Mouse (Mus musculus) intestine, embryonic 14.5 days (tissue): ENCODE results near the gene Naaladl2. TPM values are rescaled to one million over a fixed set of nuclear protein-coding genes. Genes with fewer than 3 reads are reported as not detected.

ENCODE experiments used
- ATAC-seq: fragments of 200-750 bp; cut with Nextera tagmentation; replicated peaks from 2 replicates; pipeline ENCODE4 v1.8.0; 2017; ENCODE audit warnings: low read depth, moderate number of reproducible peaks, moderate TSS enrichment, moderate library complexity; ENCODE audit not compliant: low FRiP score, low TSS enrichment
- DNase-seq: peaks from one replicate; pipeline ENCODE4 v3.0.0-alpha.2; 2018; ENCODE audit warnings: low spot score
- H3K27ac ChIP-seq: fragments of 300-500 bp; sonication (generic); 2 replicates; pipeline ENCODE4 v1.5.1; 2014; ENCODE audit warnings: low read depth, mild to moderate bottlenecking, control low read depth
- H3K27me3 ChIP-seq: fragments of 300-500 bp; sonication (generic); replicated peaks from 2 replicates; pipeline ENCODE4 v1.6.1; 2014; ENCODE audit warnings: low read length, control low read depth; ENCODE audit not compliant: control insufficient read depth, insufficient read depth
- H3K36me3 ChIP-seq: fragments of 300-500 bp; sonication (generic); 2 replicates; pipeline ENCODE4 v1.6.1; 2014; ENCODE audit warnings: low read length, control low read depth; ENCODE audit not compliant: control insufficient read depth, insufficient read depth
- H3K4me1 ChIP-seq: fragments of 300-500 bp; sonication (generic); replicated peaks from 2 replicates; pipeline ENCODE4 v1.6.1; 2014; ENCODE audit warnings: low read length, control low read depth, mixed read lengths; ENCODE audit not compliant: control insufficient read depth, insufficient read depth
- H3K4me2 ChIP-seq: fragments of 300-500 bp; sonication (generic); 2 replicates; pipeline ENCODE4 v1.6.1; 2014; ENCODE audit warnings: low read length
- H3K4me3 ChIP-seq: fragments of 300-500 bp; sonication (generic); 2 replicates; pipeline ENCODE4 v1.5.1; 2014; ENCODE audit warnings: low read depth, low read length, control low read depth, mixed read lengths
- H3K9ac ChIP-seq: fragments of 300-500 bp; sonication (generic); 2 replicates; pipeline ENCODE4 v1.6.1; 2014; ENCODE audit warnings: mild to moderate bottlenecking, low read length
- H3K9me3 ChIP-seq: fragments of 300-500 bp; sonication (generic); 2 replicates; pipeline ENCODE4 v1.6.1; 2016; ENCODE audit warnings: low read length, control low read depth; ENCODE audit not compliant: control insufficient read depth
- WGBS: fragments of 180-500 bp; shearing (Covaris S2); extraction: QIAGEN DNeasy Blood & Tissue Kit; methylation state at CpG from one replicate; pipeline ENCODE4 v1.1.7; 2014; 5-methylcytosine and 5-hydroxymethylcytosine counted together
- polyA plus RNA-seq: library from polyadenylated mRNA; unstranded; fragments of >200 nt; fragmentation: Nextera tagmentation; extraction: Ambion mirVana; gene quantifications from 2 replicates; pipeline ENCODE4 v1.2.1, GENCODE M21; 2014

The Naaladl2 gene
- polyA plus RNA-seq, 1 experiment from 2014 or later, result 2.5 TPM

GRCm38 (mm10) chr3:24905425-24905960, 238.6 kb downstream of the Naaladl2 start:
- WGBS, result 72% methylated on average over 3 of the region's 3 CpGs
- Histone ChIP-seq H3K36me3 (no peaks in the 10 kb centered on the region), H3K27me3 (no peaks in the 10 kb centered on the region), H3K4me2 (no peak overlapping the region), H3K9me3 (no peaks in the 10 kb centered on the region), H3K27ac (no peak overlapping the region), H3K4me3 (no peak overlapping the region), H3K9ac (no peak overlapping the region), H3K4me1 (no peaks in the 10 kb centered on the region)
- DNase-seq (no peak), ATAC-seq (no peak)

GRCm38 (mm10) chr3:24888801-24889200, 255.3 kb downstream of the Naaladl2 start:
- no peak overlapping the region for H3K4me3 ChIP-seq
- no peaks in the 10 kb centered on the region for H3K27me3 ChIP-seq
- WGBS, result 88% methylated on average over 3 of the region's 3 CpGs
- ATAC-seq (no peak), DNase-seq (no peak)
- H3K4me2 ChIP-seq, result no peak overlapping the region
- H3K9ac ChIP-seq, result no peak overlapping the region
- no peak overlapping the region for H3K27ac ChIP-seq
- H3K36me3 ChIP-seq, result no peaks in the 10 kb centered on the region
- no peaks in the 10 kb centered on the region for H3K4me1 ChIP-seq
- no peaks in the 10 kb centered on the region for H3K9me3 ChIP-seq

- WGBS, result 77% methylated on average over 1 of the region's 1 CpGs
- no peak for ATAC-seq
Observed at GRCm38 (mm10) chr3:24872254-24872653, 271.8 kb downstream of the Naaladl2 start.

GRCm38 (mm10) chr3:24852936-24853335, 291.1 kb downstream of the Naaladl2 start:
- no peak for ATAC-seq
- H3K9ac ChIP-seq, result no peak overlapping the region
- DNase-seq, result no peak
- no peak overlapping the region for H3K27ac ChIP-seq
- no peak overlapping the region for H3K4me2 ChIP-seq
- no peaks in the 10 kb centered on the region for H3K4me1 ChIP-seq
- no peaks in the 10 kb centered on the region for H3K9me3 ChIP-seq
- H3K27me3 ChIP-seq, result no peaks in the 10 kb centered on the region
- H3K4me3 ChIP-seq, result no peak overlapping the region
- no peaks in the 10 kb centered on the region for H3K36me3 ChIP-seq
- WGBS, result 83% methylated on average over 2 of the region's 2 CpGs

More at GRCm38 (mm10) chr3:24872254-24872653, 271.8 kb downstream of the Naaladl2 start:
- Histone ChIP-seq H3K4me2 (no peak overlapping the region), H3K27me3 (no peaks in the 10 kb centered on the region), H3K36me3 (no peaks in the 10 kb centered on the region), H3K4me1 (no peaks in the 10 kb centered on the region), H3K27ac (no peak overlapping the region), H3K4me3 (no peak overlapping the region), H3K9ac (no peak overlapping the region), H3K9me3 (no peaks in the 10 kb centered on the region)
- DNase-seq, result no peak

GRCm38 (mm10) chr3:24796739-24797138, 347.3 kb downstream of the Naaladl2 start:
- no peak overlapping the region for H3K4me3 ChIP-seq
- H3K27ac ChIP-seq, result no peak overlapping the region
- H3K9ac ChIP-seq, result no peak overlapping the region
- H3K27me3 ChIP-seq, result no peaks in the 10 kb centered on the region
- DNase-seq, result no peak
- H3K9me3 ChIP-seq, result no peaks in the 10 kb centered on the region
- no peak for ATAC-seq
- H3K36me3 ChIP-seq, result no peaks in the 10 kb centered on the region
- H3K4me2 ChIP-seq, result no peak overlapping the region
- H3K4me1 ChIP-seq, result no peaks in the 10 kb centered on the region
- 44% methylated on average over 2 of the region's 2 CpGs for WGBS

GRCm38 (mm10) chr3:24787451-24788148, 356.5 kb downstream of the Naaladl2 start:
- 86% methylated on average over 1 of the region's 1 CpGs for WGBS
- Histone ChIP-seq H3K36me3 (no peaks in the 10 kb centered on the region), H3K27me3 (no peaks in the 10 kb centered on the region), H3K4me1 (no peaks in the 10 kb centered on the region), H3K27ac (no peak overlapping the region), H3K4me2 (no peak overlapping the region), H3K4me3 (no peak overlapping the region), H3K9ac (no peak overlapping the region), H3K9me3 (no peaks in the 10 kb centered on the region)
- ATAC-seq (no peak), DNase-seq (no peak)

- no peak overlapping the region for H3K4me3 ChIP-seq
- peak; percentile 29; the same call in 1 of the 2 replicates for ATAC-seq
- H3K9me3 ChIP-seq, result no peaks in the 10 kb centered on the region
- no peaks in the 10 kb centered on the region for H3K36me3 ChIP-seq
- H3K27me3 ChIP-seq, result no peaks in the 10 kb centered on the region
- 93% methylated on average over 3 of the region's 3 CpGs for WGBS
- no peak overlapping the region for H3K4me2 ChIP-seq
- H3K4me1 ChIP-seq, result no peaks in the 10 kb centered on the region
- DNase-seq, result no peak
- H3K9ac ChIP-seq, result no peak overlapping the region
- no peak overlapping the region for H3K27ac ChIP-seq
Observed at GRCm38 (mm10) chr3:24784108-24784507, 360.0 kb downstream of the Naaladl2 start.

- ATAC-seq (peak; percentile 69; the same call in 1 of the 2 replicates), DNase-seq (no peak)
- peak overlapping the region; percentile 34; the same call in 1 of the 2 replicates for H3K27ac ChIP-seq
- H3K36me3 ChIP-seq, result no peaks in the 10 kb centered on the region
- peak overlapping the region; percentile 29; the same call in 1 of the 2 replicates for H3K4me2 ChIP-seq
- no peak overlapping the region for H3K9ac ChIP-seq
- H3K4me1 ChIP-seq, result no peaks in the 10 kb centered on the region
- no peaks in the 10 kb centered on the region for H3K9me3 ChIP-seq
- 48% methylated on average over 7 of the region's 7 CpGs for WGBS
- peak overlapping the region; percentile 20; the same call in 1 of the 2 replicates for H3K4me3 ChIP-seq
- no peaks in the 10 kb centered on the region for H3K27me3 ChIP-seq
Observed at GRCm38 (mm10) chr3:24783462-24783829, 360.6 kb downstream of the Naaladl2 start.
